Mouse (Mus musculus) urinary bladder, adult 2 months (tissue): ENCODE measurements around the gene Coq10b. TPM values are rescaled to one million over a fixed set of nuclear protein-coding genes. Genes with fewer than 3 reads are reported as not detected.
"Not testable (repeated sequence)": the region's sequence is repeated elsewhere in the genome, so short reads cannot be mapped to it uniquely, and the experiment has no call there.

Experiments used
- DNase-seq: peaks from one replicate; pipeline ENCODE4 v3.0.0; 2022; ENCODE audit warnings: low spot score
- polyA plus RNA-seq: library from polyadenylated mRNA; depleted of rRNA; stranded (reverse); fragments of >200 nt; gene quantifications from 2 replicates; pipeline ENCODE4 v1.2.3, GENCODE M21; 2012; rRNA removed

The Coq10b gene
- polyA plus RNA-seq: 63.1 and 78.4 TPM in 2 replicates

DNA sequence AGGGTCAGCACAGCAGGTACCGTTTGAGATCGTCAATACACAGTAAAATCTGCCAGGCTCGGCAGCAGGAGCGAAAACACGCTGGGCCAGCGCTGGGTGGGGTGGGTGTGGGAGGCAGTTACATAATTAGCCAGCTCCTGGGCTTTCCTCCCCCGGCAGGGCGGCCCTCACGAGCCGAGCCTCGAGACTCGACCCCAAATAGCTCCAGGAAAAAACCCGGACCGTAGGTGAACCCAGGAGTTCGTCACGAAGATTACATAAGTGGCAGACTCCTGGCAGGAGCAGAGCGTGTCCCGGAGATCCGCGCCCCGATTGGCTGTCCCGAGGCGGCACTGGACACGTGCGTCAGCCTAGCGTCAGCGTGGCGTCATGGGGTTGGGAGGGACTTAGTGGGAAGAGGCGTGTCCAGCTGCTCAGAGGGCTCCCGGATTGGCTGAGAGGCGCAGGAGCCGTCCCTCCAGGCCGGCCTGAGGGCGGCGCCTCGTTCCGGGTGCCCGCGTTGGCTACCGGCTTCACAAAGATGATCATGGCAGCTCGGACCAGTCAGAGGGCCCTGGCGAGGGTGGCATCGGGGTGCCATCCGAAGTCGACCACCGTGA is at the start of gene Coq10b:
TSS of gene Coq10b (plus strand) at position 416 of the 599 bp plus-strand sequence.
- DNase-seq: peak; percentile 98

DNA sequence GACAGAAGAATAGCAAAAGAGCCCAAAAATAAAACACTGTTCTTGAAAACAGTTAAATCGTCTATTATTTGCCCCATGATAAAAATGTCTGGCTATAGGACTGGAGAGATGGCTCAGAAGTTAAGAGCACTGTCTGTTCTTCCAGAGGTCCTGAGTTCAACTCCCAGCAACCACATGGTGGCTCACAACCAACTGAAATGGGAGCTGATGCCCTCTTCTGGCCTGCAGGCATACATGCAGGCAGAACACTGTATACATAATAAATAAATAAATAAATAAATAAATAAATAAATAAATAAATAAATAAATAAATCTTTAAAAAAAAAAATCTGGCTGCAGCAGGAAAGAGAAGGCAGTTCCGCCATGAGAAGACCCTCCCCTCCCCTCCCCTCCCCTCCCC is 44.3 kb upstream of the Coq10b start:
- not testable (repeated sequence) for DNase-seq

DNA sequence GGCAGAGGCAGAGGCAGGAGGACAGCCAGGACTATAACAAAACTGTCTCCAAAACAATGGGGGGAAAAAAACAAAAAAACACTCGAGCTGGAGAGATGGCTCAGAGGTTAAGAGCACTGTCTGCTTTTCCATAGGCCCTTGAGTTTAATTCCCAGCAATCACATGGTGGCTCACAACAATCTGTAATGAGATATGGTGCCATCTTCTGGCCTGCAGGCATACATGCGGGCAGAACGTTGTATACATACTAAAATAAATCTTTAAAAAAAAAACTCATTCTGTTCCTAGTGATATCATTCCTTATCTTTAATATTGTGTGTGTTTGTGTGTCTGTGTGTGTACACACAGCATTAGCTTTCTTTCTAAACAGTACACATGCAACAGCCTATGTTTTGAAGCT is 40.1 kb upstream of the Coq10b start:
- no peak for DNase-seq

- DNase-seq: no peak
These were observed 30.7 kb upstream of the Coq10b start for GRCm38 (mm10) chr1:55021907-55022306.

- DNase-seq: no peak
These were observed 26.7 kb upstream of the Coq10b start for GRCm38 (mm10) chr1:55025656-55026430.

DNA sequence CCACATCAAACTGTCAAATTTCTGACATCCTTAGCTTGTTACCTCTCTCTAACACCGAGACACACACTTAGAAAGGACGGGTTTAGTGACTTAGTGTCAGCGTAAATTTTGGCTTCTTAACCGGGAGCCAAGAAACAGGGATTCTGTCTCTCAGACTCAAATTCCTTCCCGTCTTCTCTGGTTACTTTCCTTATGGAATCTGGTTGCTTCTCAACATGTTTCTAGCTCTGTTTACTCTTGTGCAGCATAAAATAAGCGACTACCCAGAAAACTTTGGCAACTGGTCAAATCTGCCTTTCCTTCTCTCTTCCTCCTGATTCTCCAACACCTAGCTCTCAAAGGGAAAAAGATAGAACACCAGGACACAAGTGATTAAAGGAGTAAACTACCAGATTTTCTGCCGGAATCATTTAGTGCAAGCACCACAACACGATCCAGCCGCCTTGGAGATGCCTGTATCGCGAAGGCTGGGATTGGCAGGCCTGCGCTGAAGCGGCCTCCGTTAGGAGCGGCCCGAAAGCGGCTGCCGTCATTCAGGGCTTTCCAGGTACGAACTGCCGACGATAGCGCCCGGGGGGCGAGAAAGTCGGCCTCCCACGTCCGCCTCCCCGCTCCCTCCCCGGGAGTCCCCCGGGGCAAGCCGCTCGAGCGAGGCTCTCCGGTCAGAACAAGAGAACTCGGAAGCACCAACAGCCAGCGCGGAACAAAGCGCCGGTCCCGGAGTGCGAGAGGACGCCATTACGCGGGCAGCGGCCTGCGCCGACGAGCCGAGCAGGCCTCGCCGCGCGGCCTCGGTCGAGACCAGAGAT is 25.9 kb upstream of the Coq10b start:
- no peak for DNase-seq

DNA sequence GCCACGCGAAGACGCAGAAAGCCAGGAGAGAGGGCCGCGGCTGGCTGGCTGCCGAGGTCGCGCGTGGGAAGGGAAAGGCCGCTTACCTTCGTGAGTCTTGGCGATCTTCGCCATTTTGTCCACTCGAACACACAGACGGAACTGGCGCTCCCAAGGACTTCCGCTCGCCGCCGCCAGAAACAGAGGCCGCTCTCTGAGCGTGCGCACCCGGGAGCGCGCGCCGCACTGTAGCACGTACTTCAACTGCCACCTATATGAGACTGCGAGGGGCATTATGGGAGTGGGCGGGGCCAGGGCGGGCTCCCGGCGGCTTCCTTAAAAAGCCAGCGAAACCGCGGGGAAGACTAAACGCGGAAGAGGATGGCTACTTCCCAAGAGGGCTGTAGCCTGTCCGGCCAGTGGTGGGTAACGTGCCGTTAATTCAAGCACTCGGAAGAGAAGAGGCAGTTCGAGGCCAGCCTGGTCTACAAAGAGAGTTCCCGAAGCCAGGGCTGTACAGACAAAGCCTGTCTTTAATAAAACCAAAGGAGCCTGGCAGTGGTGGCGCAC is 25.2 kb upstream of the Coq10b start, which contains the start of gene Sf3b1:
TSS of gene Sf3b1 (minus strand) at position 229 of the 549 bp plus-strand sequence.
- DNase-seq: peak; percentile 88

DNA sequence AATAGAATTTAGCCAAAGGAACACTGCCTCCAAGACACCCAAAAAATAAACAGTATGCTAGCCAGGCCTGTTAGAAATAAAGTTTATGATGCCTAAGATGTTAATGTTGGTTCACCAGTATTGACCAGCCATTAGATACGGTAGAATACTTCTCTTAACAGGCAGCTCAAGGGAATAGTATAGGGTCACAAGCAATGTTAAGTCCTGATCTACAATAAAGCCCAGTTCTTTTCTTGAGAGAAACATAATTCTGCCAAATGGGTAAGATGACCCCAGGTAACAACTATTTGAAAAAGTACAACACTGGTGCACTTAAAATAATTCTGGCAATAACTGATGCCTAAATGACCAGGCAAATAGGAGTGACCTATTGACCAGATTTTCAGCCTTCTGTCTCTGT is 24.6 kb upstream of the Coq10b start:
- no peak for DNase-seq

DNA sequence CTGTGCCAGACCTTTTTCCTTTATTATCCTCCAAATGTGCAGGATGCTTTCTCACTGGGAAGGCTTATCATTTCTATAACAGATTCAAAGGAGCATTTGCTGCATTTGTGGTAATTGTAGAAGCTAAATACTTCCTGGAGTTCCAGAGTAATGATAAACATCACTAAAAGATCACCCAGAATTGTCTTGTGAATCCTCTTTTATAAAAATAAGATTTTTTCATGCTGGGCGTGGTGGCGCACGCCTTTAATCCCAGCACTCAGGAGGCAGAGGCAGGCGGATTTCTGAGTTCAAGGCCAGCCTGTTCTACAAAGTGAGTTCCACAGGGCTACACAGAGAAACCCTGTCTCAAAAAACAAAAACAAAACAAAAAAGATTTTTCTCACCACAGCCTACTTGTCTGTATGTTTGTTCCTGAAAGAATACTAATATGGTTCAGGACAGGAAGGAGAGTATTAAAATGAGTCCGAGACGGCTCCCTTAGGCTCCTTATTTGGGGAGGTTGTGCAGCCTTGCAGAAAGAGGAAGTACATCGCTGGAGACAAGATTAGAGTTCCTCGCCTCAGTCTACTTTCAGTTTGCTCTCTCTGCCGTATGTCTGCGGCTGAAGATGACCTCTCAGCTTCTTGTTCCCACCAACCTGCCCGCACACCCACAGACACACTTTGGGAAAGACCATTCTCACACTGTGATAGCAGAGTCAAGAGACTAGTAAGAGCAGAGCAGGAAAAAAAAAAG is 23.9 kb upstream of the Coq10b start:
- DNase-seq: no peak

DNA sequence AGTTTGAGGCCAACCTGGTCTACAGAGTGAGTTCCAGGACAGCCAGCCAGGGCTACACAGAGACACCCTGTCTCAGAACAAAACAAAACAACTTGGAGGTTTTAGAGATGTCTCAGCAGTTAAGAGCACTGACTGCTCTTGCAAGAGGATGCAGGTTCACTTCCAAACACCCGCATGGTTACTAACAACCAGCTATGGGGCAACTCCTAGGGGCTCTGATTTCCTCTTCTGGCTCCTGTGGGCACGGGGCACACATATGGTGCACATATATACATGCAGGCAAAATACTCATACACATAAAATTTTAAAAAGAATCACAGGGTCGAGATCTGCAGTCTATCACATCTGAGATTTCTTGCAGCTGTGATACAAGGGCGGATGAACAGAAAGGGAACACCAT is 23.1 kb upstream of the Coq10b start:
- DNase-seq: no peak

- no peak for DNase-seq
These were observed 21.4 kb upstream of the Coq10b start for GRCm38 (mm10) chr1:55031026-55031779.

- DNase-seq: no peak
These were observed 12.6 kb upstream of the Coq10b start for GRCm38 (mm10) chr1:55039944-55040343.

DNA sequence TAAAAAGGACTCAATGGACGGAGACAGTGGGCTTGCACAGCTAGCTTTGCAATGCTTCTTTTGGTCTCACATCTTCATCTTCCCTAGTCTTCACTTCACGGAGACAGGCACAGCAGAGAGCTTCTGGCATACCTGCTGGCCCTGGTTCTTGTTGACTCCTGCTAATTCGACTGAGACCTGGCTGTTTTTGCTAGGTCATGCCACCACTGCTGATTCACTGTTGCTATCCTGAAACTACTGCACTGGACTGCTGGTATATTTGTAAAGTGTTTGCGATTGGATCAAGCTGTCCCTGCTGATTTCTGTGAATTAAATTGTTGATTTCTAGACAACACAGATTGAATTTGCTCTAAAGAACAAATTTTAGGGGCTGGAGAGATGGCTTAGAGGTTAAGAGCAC is 10.9 kb upstream of the Coq10b start:
- DNase-seq: no peak

GRCm38 (mm10) chr1:55042246-55042645 is 10.3 kb upstream of the Coq10b start:
- no peak for DNase-seq

DNA sequence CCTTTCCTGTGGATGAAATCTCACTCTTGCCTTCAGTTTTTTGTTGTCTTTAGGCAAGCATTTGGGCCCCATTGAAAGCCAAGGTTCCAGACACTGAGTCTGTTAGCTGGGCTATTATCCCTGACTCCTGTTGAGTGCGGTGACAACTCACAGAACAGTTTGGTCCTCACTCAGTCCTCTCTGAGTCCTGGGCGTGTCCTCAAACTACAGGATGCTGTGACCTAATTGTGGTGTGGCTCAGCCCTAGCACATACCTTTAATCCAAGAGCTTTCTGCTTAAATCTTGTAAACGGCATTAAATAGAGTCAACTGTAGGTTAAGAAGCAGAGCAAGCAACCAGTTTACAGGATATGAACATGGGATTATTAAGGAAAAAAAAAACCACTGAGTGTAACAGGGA is 9.4 kb upstream of the Coq10b start:
- DNase-seq: no peak

DNA sequence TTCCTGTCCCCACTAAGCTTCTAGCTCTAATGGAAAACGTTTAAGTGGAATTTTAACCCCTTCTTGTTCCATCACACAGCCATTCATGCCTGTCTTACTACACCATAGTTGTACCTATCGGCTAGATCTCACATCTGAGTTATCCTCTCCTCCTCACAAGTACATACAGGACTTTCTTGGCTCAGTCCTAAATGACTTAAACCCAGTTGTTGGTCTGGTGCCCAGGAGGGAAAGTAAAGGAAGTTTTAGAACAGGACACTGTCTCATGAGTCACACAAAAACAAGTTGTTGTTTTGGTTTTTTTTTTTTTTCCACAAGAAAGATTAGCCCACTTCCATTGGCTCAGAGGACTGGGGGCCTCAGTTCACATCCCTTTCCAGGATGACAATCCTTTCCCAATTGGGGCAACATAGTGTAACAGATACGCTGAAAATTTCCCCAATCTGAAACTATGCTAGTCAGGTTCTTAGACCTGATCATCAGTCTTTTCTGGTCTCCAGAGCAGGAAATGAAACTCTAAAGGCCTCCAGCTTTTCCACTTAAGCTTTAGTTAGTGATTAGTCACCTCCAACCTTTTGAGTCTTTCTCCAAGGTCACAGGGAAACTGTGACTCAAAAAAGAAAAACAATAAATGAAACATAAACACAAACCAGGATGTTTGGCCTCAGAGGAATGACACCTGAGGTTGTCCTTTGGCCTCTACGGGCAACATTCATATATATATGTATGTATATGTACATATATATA is 3.6 kb upstream of the Coq10b start:
- no peak for DNase-seq

GRCm38 (mm10) chr1:55051671-55052070 is 899 bp upstream of the Coq10b start:
- DNase-seq: no peak

- no peak for DNase-seq
These were observed 435 bp downstream of the Coq10b start for GRCm38 (mm10) chr1:55053005-55053404.

GRCm38 (mm10) chr1:55053596-55053995 is 1.0 kb downstream of the Coq10b start:
- no peak for DNase-seq
